Mouse (Mus musculus): ENCODE data around the gene Lcn9. TPM values are rescaled to one million over a fixed set of nuclear protein-coding genes. Genes with fewer than 3 reads are reported as not detected.
A peak's percentile ranks its signal among the peaks of the same experiment; 100 is the strongest.

Gene Lcn9
- total RNA-seq, 2 experiments from 2014 or later, result not detected

DNA sequence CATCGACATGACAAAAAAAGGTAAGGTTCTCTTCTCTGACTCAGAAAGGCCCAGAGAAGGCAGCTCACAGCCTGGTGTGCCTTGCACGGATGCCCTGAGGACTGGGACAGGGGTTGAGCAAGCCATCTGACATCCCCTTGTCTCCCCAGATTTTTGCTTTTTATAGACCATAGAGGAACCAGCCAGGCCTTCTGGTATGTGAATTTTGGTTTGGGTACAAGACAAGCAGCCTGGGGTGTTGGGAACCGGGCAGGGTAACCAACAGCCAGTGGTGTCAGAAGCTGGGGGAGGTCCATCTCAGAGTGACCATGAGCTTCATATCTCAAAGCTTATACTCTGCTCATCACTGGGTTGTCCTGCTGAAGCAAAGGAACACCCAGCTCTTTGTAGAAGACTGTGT is 1.8 kb downstream of the Lcn9 start:
- Histone ChIP-seq H3K4me3 (no peak overlapping the region), H3K27ac (no peak overlapping the region)
- intact Hi-C loops (cut with DNase I), result no loop called here
- no peak for DNase-seq
- no peak for TF ChIP-seq CTCF (IDR thresholded peaks at IDR 0.05)

DNA sequence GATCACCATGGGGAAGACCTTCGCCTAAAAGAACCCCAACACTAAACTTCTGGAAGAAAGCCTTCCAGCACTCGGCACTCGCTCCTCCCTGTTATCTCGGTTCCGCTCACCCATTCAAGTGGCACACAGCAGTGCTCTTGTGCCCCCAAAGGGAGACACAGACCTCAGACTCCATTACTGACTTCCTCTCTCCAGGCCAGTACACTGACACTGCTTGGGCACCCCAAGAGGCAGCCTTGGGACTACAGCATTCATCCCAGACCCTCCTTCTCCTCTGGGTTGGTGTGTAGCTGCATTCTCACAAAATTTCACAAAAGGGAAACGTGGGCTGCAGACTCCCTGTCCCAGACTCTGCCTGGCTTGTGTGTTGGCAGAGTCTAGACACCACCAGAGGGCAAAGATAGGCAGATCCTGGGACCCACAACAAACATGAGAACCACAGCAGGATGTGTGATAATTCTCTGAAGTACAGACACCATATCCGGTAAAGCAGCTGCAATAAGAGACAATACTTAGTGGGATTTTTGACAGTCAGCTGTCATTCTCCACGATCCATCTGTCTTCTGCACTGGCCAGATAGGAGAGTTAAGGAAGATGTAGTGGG is 5.5 kb downstream of the Lcn9 start:
- Histone ChIP-seq H3K27ac (no peak overlapping the region), H3K4me3 (no peak overlapping the region)
- DNase-seq, result no peak
- intact Hi-C loops (cut with DNase I), result no loop called here
- no peak for TF ChIP-seq CTCF (IDR thresholded peaks at IDR 0.05)

DNA sequence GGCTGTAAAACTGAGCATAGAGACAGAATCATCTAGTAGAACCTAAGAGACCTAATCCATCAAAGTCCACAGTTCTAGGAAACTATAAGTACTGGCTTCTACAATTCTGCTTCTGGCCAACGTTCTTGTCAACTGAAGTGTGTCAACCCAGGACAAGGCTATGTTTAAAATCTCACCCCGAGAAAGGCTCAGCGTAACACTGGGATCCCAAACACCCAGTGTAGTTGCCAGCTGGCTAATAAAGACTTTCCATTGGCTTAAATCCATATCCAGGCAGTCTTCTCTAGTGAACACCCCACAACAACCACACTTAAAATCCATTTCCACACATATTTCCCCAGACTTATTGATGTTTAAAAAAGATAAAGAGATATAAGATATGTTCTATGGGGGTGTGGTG is 7.8 kb downstream of the Lcn9 start:
- intact Hi-C loops (cut with DNase I), result loop anchor here (10.0 kb wide), 1 partner anchor 444 kb away; no protein-coding TSS in a partner anchor
- no peak for DNase-seq
- Histone ChIP-seq H3K4me3 (no peak overlapping the region), H3K27ac (no peak overlapping the region)
- TF ChIP-seq CTCF (IDR thresholded peaks at IDR 0.05), result no peak

DNA sequence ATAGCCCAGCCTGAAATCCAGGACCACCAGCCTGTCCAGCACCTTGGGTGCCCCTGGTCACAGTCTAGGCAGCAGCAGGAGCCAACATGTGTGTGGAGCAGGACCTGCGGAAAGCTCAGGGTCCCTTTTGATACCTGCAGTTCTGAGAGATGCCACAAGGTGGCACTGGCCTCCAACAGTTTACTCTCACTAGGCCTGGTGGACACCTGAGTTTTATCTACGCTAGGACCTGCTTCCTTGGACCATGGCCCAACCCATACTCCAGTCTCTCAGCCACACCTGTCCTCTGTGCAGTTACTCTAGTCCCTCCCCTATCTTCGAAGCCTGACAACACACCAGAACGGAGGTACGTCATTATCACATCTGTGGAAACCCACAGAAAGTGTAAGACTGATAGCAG is 13.3 kb downstream of the Lcn9 start:
- H3K4me3 ChIP-seq, result no peak overlapping the region
- H3K27ac ChIP-seq, result no peak overlapping the region
- peak; percentile 97 for TF ChIP-seq CTCF (IDR thresholded peaks at IDR 0.05)
- intact Hi-C loops (cut with DNase I), result loop anchor here (5.0 to 10.0 kb wide), 2 partner anchors 306 to 439 kb away; no protein-coding TSS in a partner anchor
- DNase-seq, result peak; percentile 68

DNA sequence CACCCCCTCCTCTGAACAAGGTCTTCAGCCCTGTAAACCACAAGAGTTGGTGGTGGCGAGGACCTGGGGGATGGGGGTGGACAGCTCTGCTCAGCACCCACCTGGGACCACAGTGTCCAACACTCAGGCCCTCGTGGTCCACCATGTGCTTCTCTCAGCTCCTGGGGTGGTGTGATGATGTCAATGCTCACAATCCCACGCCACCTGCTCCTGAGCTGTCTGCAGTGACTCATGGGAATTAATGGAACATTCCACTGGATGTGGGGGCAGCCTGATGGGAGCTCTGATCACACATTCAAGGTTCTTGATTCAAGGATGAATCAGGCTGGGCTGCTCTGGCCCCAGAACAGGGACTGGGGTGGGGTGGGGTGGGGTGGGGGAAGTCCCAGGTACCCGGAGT is 19.2 kb downstream of the Lcn9 start:
- no peak for TF ChIP-seq CTCF (IDR thresholded peaks at IDR 0.05)
- Histone ChIP-seq H3K27ac (no peak overlapping the region), H3K4me3 (no peak overlapping the region)
- no peak for DNase-seq
- intact Hi-C loops (cut with DNase I), result no loop called here

DNA sequence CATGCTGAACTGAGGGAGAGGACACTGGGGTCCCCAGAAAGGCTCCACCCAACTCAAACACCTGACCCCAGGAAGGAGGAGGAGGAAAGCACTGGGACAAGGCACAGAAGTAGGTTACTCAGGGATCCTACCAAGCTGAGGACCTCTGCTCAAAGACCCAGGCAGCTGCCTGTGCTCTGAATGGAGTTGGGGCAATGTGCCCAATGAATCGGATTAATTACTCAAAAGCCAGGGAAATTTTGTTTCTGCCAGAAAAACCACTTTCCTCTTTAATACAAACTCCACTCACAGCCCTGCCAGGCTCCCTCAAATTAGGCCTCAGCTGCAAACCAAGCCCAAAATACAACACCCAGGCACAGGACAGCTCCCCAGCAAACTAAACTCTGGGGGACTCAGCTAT is 19.8 kb downstream of the Lcn9 start:
- Histone ChIP-seq H3K27ac (no peak overlapping the region), H3K4me3 (no peak overlapping the region)
- no peak for TF ChIP-seq CTCF (IDR thresholded peaks at IDR 0.05)
- DNase-seq, result no peak
- intact Hi-C loops (cut with DNase I), result no loop called here

DNA sequence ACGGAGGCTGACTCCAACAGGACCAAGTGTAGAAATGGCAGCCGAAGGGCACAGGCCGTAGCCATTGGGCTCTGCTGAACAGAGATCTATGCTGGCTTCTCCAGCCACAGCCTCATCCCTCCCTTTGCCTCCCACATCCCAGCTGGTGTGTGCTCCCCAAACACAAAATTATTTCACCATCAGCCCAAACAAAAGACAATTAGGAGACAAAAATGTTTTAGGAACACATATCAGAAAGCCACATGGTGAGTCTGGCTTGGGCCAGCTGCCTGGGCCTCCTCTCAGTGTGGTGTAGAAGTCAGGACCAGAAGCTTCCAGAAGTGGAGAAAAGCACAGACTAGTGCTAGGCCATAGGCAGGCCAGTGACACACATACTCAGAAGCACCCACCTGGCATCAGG is 21.1 kb downstream of the Lcn9 start:
- H3K4me3 ChIP-seq, result no peak overlapping the region
- no peak for TF ChIP-seq CTCF (IDR thresholded peaks at IDR 0.05)
- intact Hi-C loops (cut with DNase I), result no loop called here
- H3K27ac ChIP-seq, result no peak overlapping the region
- DNase-seq, result no peak

DNA sequence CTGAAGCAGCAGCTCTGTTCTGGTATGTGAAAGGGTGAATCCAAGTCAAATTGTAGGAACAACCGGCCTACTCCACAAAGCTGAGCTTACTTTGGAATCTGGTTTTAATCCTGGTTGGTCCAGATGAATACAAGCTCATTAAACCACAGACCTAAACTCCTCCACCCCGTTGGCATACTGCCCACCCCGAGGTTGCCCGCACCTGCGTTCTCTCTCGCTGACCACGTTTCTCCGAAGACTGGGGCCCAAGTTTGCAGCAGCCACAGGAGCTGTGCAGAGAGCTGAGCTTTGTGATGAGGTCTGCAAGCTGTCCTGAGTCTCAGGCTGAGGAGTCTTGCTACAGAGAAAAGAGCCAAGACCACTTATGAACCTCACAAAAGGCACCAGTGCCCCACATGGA is 23.6 kb downstream of the Lcn9 start:
- DNase-seq, result no peak
- intact Hi-C loops (cut with DNase I), result no loop called here
- no peak for TF ChIP-seq CTCF (IDR thresholded peaks at IDR 0.05)
- Histone ChIP-seq H3K4me3 (no peak overlapping the region), H3K27ac (no peak overlapping the region)

DNA sequence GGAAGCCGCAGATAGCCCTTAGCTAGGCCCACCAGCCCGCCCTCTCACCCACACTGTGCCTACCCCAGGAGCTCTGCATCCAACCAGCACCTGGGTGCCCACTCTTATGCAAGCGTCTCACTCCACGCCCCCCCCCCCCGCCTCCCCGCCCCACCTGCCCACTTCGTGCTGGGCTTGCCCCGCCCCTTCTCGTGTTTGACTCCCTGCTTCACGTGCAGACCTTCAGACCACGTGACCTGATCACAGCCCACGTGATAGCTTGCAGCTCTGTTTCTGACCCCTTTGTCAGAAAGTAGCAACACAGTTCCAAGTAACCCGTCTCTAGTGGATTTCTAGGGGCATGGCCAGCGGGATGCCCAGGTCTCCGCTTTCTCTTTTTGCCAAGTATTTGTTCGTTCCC is 24.3 kb downstream of the Lcn9 start, which contains the start of gene Sohlh1:
Sohlh1 (minus strand) TSS at position 23 of the 400 bp plus-strand sequence.
- intact Hi-C loops (cut with DNase I), result no loop called here
- Histone ChIP-seq H3K27ac (no peak within 1 kb of the TSS), H3K4me3 (no peak within 1 kb of the TSS)
- DNase-seq, result no peak
- TF ChIP-seq CTCF (IDR thresholded peaks at IDR 0.05), result no peak

DNA sequence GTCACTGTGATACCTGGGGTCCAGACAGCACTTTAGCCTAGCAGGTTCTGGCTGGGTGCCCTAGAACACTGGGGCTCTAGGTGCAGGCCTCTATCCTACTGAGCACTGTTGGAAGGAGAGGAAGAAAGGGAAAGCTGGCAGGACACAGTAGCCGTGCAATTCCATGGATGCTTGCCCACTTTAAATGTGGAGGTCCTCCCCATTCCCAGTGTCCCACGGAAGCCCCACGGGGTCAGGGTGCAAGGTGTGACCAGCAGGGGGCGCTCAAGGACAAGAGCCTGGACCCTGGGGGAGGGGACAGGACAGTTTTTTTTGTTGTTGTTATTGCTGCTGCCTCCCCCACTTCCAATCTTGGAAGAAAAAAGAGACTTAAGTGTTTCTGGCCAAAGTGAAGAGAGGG is 27.4 kb downstream of the Lcn9 start:
- DNase-seq, result peak; percentile 74
- intact Hi-C loops (cut with DNase I), result loop anchor here (5.0 kb wide), 1 partner anchor 292 kb away; no protein-coding TSS in a partner anchor
- no peak overlapping the region for H3K4me3 ChIP-seq
- TF ChIP-seq CTCF (IDR thresholded peaks at IDR 0.05), result peak; percentile 90
- H3K27ac ChIP-seq, result no peak overlapping the region

DNA sequence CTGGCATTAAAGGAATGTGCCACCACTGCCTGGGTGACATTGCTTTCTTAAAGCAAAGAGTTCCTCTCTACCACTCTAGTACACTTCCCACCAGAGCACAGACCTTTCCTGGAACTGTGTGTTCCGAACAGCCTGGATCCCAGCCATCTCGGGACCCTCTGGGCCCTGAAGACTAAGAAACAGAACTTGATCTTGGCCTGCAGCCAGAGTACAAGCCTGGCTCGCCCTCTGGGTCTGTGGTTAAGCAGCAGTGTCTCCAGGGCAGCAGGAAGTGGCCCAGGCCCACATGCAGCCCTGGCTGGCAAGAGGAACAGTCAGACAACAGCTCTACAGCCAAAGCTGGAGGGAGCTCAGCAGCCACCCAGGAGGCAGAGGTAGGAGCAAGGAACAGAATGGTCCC is 29.7 kb downstream of the Lcn9 start:
- DNase-seq, result peak; percentile 35
- intact Hi-C loops (cut with DNase I), result loop anchor here (5.0 kb wide), 1 partner anchor 290 kb away; no protein-coding TSS in a partner anchor
- Histone ChIP-seq H3K27ac (no peak overlapping the region), H3K4me3 (no peak overlapping the region)
- no peak for TF ChIP-seq CTCF (IDR thresholded peaks at IDR 0.05)

DNA sequence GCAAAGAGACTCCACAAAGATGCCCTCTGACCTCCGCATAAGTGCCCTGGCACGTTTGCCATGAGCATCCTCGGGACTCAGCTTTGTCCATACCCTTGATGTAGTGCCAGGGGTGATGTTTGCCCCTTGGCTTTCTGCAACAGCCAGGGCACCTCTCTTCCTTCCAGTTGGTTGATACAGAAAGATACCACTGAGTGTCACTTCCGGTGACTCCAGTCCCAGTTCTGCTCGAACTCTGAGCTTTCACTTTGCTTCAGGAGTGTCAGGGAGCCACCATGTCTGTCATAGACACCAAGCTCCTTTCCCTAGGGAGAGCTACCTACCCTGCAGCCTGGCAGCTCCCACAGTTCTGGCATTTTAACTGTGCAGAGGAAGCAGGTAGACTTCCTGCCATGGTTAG is 31.0 kb downstream of the Lcn9 start:
- DNase-seq, result no peak

DNA sequence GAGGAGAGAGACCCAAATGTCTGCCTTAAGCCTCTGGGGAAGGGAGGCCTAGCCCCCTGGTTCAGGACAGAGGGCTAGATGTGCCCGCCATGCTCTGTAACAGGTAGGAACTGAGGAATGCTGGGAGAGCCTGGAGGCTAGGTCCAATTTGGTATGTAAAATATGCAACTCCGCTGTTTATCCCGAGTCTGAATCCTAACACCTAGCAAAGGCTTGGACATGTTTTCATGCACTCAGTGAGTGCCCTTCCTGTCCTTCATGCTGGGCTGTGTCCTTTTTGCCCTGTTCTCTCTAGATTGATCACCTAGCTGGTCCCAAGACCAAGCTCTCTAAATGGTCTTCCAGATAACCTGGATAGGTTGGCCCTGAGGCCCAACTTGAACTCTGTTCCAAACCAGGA is 36.9 kb downstream of the Lcn9 start:
- no peak overlapping the region for H3K27ac ChIP-seq
- intact Hi-C loops (cut with DNase I), result no loop called here
- no peak for TF ChIP-seq CTCF (IDR thresholded peaks at IDR 0.05)
- no peak overlapping the region for H3K4me3 ChIP-seq
- DNase-seq, result no peak

More for the DNA sequence above, 31.0 kb downstream of the Lcn9 start:
- intact Hi-C loops (cut with DNase I), result loop anchor here (5.0 kb wide), 1 partner anchor 288 kb away; no protein-coding TSS in a partner anchor
- Histone ChIP-seq H3K27ac (no peak overlapping the region), H3K4me3 (no peak overlapping the region)
- no peak for TF ChIP-seq CTCF (IDR thresholded peaks at IDR 0.05)

DNA sequence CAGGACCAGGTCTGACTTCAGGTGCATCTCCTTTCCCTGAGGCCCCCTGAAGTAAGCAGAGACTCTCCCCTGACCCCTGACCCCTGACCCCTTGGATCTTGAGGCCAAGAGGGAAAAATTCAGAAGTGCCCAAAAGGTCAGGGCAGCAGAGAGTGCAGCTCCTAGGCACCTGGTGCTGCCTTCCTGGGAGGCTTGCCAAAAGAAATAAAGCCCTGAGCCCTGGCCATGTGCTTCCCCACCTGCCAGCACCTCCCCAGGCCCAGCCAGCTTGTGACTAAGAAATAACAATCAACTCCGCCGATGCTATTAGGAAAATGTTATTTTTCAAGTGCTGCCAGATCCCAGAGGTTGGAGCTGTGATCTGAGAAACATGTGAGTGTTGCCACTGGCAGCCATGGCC is 39.1 kb downstream of the Lcn9 start:
- intact Hi-C loops (cut with DNase I), result no loop called here
- Histone ChIP-seq H3K4me3 (no peak overlapping the region), H3K27ac (no peak overlapping the region)
- no peak for DNase-seq
- no peak for TF ChIP-seq CTCF (IDR thresholded peaks at IDR 0.05)

All from gastrocnemius, adult 2 months (tissue).